Mouse (Mus musculus) right cerebral cortex, adult 2 months (tissue): Measurements from ENCODE around the gene Zic2.

Experiments used
- DNase-seq, 2 experiments: peaks; one replicate each; pipeline ENCODE4 v3.0.0; 2021 to 2022; ENCODE audit warnings: low spot score in 2 of 2

Zic2 gene

GRCm38 (mm10) chr14:122492015-122492414 is 16.8 kb downstream of the Zic2 start:
- DNase-seq: no peak

- no peak for DNase-seq
These were observed 33.8 kb downstream of the Zic2 start for GRCm38 (mm10) chr14:122509058-122509457.

GRCm38 (mm10) chr14:122511519-122511918 is 36.3 kb downstream of the Zic2 start:
- no peak for DNase-seq

GRCm38 (mm10) chr14:122513511-122514036 is 38.3 kb downstream of the Zic2 start:
- no peak for DNase-seq

- DNase-seq: no peak
These were observed 53.2 kb downstream of the Zic2 start for GRCm38 (mm10) chr14:122528475-122528874.
